Mouse (Mus musculus): ENCODE measurements around the gene Dennd4a.

GRCm38 (mm10) chr9:64789341-64789761 is 21.8 kb upstream of the Dennd4a start:
- no peak for TF ChIP-seq CTCF (IDR thresholded peaks at IDR 0.05; ENCODE audit: low read depth)
- TF ChIP-seq EP300 (IDR thresholded peaks at IDR 0.05; ENCODE audit: low read depth), result peak; percentile 94

Data from liver, postnatal 0 days (tissue).